Mouse (Mus musculus) thymus, postnatal 36 days (tissue): ENCODE measurements around the gene Sytl4.
A peak's percentile ranks its signal among the peaks of the same experiment; 100 is the strongest.

Source experiments
- DNase-seq, 2 experiments: peaks; one replicate each; pipeline ENCODE4 v3.0.0; 2022; ENCODE audit warnings: mixed read lengths in 2 of 2

Sytl4 gene

GRCm38 (mm10) chrX:133981231-133982002, at the start of gene Sytl4:
Gene Sytl4, minus strand, starts transcription at chrX:133981812.
- peak in 1 of 2 experiments; percentile 4 for DNase-seq

DNA sequence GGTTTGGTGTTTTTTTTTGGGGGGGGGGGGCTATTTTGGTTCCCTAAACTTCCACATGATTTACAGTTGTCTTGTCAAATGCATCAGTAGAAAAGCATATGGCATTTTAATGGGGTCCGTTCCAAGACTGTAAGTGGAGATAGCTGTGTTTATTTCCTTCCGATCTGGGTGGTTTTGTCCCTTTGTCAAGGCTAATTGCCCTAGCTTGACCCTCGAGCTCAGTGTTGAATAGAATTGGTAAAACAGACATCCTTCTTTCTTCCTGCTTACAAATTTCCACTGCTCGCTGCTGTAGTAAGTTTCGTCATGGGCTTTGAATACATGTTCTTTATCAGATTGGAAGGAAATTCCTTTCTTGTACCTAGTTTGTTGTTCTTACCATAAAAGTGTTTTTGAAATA, 39.1 kb upstream of the Sytl4 start:
- no peak for DNase-seq

GRCm38 (mm10) chrX:134019005-134019404, 37.4 kb upstream of the Sytl4 start:
- peak; percentile 30 to 37 for DNase-seq

- DNase-seq: no peak
These were observed 14.3 kb upstream of the Sytl4 start for GRCm38 (mm10) chrX:133995866-133996265.

- DNase-seq: no peak
These were observed 17.0 kb downstream of the Sytl4 start for GRCm38 (mm10) chrX:133964615-133965014.

- DNase-seq: no peak
These were observed 21.0 kb downstream of the Sytl4 start for GRCm38 (mm10) chrX:133960617-133961016.

GRCm38 (mm10) chrX:133954661-133955060, 27.0 kb downstream of the Sytl4 start:
- no peak for DNase-seq

DNA sequence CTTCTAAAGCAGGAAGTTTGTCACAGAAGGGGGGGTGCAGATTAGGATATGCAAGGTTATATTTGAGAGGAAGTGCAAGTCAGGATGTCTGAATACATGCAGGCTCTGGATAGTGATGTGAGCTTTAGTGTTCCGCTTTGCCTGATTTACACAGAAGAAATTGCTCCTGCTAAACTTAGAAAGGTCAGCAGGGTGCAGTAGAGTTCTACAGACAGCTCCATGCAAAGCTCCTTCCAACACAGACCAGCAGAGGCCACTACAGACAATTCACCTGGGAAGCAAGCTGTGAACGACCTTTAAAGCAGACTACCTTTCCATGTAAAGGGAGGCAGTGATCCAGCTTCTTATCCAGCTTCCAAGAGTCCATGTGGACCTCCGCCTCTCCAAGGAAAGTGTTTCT, 34.2 kb downstream of the Sytl4 start:
- DNase-seq: peak; percentile 27 to 31

GRCm38 (mm10) chrX:133939561-133939960, 42.1 kb downstream of the Sytl4 start:
- no peak for DNase-seq

DNA sequence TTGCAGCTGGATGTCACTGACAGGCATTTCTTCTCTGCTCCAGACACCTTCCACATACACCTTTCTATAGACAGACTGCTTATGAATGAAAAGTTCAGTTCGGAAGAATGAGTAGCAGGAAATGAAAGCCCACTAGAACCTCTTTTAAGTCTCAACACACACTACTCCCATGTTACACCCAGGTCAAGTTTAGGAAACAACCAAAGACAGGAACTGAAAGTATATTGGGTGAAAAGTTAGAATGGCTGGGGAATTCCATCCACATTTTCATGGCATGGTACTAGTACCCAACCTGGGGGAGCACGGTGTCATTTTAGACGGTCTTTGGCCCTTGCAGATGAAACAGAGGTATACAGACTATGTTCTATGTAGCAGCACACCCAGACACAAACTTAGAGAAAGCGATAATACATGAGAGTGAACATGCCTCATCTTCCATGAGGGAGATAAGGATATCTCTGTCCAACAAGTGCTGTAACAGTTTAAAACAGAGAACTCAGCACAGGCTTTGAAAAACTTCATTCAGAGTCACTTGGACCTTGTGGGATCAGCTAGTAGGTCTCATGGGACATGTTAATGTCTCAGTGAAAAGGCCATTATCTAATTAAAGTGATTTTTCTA, 44.9 kb downstream of the Sytl4 start:
- DNase-seq: no peak

DNA sequence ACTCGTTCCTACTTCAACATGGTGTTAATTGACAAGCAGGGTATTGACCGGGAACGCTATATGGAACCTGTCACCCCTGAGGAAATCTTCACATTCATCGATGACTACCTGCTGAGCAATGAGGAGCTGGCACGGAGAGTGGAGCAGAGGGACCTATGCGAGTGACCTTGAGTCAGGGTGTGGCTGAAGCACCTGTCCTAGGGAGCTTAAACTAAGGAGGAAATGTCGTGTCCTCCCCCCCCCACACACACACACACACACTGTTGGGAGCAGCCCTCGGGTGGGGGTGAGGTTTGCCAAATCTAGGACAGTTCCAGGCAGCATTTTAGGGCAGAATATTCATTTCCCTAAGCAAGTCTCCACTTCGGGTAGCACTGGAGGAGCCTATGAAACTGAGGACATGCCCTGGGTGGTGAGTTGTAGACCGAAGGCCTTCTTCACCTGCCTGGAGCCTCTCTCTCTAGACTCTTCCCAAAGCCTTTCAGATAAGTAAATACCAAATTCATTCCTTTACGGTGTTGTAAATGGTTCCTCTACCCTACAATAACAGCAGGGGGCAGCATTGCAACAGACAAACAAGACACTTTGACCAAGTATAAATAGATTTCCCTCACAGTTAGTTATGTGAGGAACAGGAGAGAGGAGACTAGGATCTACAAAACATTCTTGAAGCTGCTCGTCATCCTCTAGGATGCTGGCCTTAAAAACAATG, 50.2 kb downstream of the Sytl4 start:
- no peak for DNase-seq

DNA sequence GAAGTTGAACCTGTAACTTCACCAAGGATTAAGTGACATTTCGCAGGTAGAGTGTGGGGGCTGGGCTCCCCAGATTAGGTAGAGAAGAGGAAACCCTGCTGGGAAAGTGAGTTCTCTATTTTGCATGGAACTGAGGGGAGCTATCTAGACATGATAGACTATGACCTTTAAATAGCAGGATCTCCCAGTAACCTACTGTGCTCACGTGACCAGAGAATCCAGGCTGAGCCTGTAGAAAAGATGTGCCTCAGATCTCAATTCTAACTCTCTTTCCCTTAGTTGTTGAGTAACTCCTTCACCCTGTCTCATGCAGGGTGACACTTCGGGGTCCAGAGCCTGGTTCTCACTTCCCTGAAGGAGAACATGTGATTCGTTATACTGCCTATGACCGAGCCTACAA, 54.9 kb downstream of the Sytl4 start:
- no peak for DNase-seq

DNA sequence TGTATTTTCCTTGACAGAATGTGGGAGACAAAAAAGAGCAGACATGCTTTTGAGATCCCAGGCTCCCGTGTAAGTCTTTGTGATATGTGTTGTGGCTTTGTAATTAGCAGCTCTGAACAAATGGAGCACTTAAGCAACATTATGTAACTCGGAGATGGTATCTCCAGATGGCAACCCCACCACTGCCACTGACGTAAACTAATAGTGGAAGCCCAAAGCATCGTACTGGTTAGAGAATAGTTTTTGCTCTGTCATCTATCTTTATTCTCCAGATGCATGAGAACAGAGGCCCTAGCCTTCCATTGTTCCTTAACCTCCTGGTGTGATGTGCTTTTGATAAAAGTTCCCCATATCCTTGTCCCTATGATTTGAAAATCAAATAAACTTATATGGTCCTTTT, 60.4 kb downstream of the Sytl4 start:
- no peak for DNase-seq

- no peak for DNase-seq
These were observed 67.4 kb downstream of the Sytl4 start for GRCm38 (mm10) chrX:133914219-133914618.

- DNase-seq: no peak
These were observed 68.6 kb downstream of the Sytl4 start for GRCm38 (mm10) chrX:133913006-133913405.

DNA sequence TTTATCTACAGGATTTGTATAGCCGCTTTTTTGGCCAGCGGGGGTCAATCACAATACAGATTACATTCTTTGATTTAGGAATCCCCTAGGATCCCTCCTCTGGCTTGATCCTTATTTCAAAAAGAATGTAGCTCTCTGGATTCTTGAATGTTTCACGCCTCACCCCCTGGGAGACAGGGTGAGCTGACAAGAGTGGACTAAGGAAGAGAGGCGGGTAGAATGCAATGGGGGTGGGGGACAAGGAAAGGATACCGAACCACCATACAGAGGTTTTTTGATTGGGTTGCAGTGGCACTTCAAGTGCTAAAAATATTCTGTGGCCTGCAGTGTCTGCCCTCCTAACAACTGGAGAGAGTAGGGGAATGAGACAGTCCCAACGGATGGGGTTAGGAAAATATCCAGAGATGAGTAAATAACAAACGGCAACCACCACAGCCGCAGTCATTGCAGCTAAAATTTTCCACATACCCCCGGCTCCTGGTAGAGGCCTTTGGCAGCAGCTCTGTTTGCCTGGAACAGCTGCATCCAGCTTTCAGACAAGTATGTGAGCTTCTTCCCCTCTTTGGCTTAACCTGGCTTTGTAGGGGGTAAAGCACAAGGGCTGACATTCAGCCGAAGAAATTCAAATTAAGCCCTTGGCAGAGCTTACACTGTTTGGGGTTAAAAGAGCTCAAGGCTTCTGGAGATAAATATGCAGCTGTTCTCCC, 70.1 kb downstream of the Sytl4 start:
- no peak for DNase-seq

DNA sequence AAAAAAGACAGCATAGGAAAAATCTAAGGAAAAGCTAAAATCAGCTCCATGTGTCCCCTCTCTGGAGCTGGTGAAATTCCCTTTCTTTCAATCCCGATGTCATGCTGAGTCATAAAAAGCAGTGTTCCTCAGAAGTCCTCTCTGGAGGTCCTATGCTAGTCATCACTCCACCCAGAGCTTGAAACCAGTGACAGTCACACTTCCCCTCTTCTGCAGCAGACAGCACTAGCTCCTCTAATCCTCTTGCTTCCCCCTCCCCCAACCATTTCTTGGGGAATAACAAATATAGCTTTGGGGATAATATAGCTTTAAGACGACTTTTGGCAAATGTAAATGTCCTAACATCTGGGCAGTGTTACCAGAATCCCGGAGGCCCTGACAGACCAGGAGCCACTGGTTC, 73.4 kb downstream of the Sytl4 start, which contains the start of gene Srpx2:
Gene Srpx2, plus strand, starts transcription at position 166 of the 400 bp plus-strand sequence.
- no peak for DNase-seq

DNA sequence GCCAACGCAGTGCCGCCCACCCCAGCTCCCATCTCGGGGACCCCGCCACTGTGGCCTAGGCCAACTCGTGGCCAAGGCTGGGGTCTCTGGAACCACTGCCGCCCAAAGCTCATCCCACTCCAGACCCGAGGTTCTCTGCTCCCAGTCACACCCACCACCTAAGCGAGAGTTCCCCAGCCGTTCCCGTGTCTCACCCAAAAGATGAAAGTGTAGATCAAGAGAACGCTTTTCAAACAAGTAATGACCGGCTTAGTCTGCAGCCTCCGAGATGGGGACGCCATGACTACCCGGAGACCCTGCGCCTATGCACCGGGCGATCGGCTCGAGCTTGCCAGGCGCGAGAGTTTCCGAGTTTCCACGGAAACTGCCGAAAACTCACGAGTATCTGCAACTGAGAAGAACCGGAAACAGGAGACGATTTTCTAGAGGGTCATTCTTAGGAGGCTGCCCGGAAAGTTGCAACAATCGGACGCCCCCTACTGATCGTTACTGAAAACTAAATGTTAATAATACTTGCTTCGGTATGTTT, 83.5 kb downstream of the Sytl4 start, which contains the start of gene Tspan6:
Gene Tspan6, minus strand, starts transcription at position 416 of the 529 bp plus-strand sequence.
- peak; percentile 83 to 87 for DNase-seq

DNA sequence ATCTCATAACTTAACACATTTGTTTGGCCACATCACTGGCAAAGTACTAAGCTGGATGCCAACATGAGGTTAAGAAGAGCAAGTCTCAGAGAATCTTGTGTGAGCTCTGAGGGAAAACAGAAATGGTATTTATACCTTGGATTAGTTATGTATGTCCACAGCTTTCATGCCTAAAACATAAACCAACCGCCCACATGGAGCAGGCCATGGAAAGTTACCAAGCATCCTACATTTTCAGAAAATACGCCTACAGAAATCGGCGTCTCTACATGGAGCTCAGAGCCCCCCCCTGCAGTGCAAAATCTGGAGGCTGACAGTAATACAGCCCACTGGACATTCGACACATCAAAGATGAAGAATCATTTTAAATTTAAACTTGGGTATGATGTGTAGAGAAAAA, 93.5 kb downstream of the Sytl4 start:
- DNase-seq: no peak

- no peak for DNase-seq
These were observed 94.3 kb downstream of the Sytl4 start for GRCm38 (mm10) chrX:133887308-133887707.
